Mouse (Mus musculus) bone marrow macrophage, adult 2 months (primary cell): ENCODE data around the gene Mark3.

Source experiments
- CTCF ChIP-seq: IDR thresholded peaks from 2 replicates; pipeline ENCODE4 v1.5.1; 2012; ENCODE audit warnings: low read depth, mild to moderate bottlenecking, low read length, moderate library complexity
- POLR2A ChIP-seq: IDR thresholded peaks from 2 replicates; pipeline ENCODE4 v1.6.1; 2012; ENCODE audit warnings: mild to moderate bottlenecking, low read depth, low read length, borderline replicate concordance

- no peak for TF ChIP-seq CTCF
- TF ChIP-seq POLR2A: no peak
These were observed 9.0 kb upstream of the Mark3 start for GRCm38 (mm10) chr12:111565363-111565762.
